Mouse (Mus musculus) granulocyte monocyte progenitor cell, adult 5-6 weeks (primary cell): ENCODE data around the gene Ccl8. TPM values are rescaled to one million over a fixed set of nuclear protein-coding genes. Genes with fewer than 3 reads are reported as not detected.

Experiments
- ATAC-seq: replicated peaks from 2 replicates; pipeline ENCODE4 v1.8.0; 2016; ENCODE audit warnings: mild to moderate bottlenecking, moderate TSS enrichment, inconsistent platforms; ENCODE audit not compliant: poor library complexity, severe bottlenecking
- total RNA-seq, 2 experiments: library from RNA; stranded (forward) in 1 of 2; stranded (reverse) in 1 of 2; fragments of 200-712, 200-1000 nt in 1 of 2; fragments of >200 nt in 1 of 2; fragmentation: Nextera tagmentation in 1 of 2; gene quantifications; 2 replicates each; pipeline ENCODE4 v1.2.3; 2014 to 2017

Gene Ccl8
- total RNA-seq (2014; fragmentation: Nextera tagmentation), result not detected in 2 replicates
- not detected in 2 replicates for total RNA-seq (2017)

DNA sequence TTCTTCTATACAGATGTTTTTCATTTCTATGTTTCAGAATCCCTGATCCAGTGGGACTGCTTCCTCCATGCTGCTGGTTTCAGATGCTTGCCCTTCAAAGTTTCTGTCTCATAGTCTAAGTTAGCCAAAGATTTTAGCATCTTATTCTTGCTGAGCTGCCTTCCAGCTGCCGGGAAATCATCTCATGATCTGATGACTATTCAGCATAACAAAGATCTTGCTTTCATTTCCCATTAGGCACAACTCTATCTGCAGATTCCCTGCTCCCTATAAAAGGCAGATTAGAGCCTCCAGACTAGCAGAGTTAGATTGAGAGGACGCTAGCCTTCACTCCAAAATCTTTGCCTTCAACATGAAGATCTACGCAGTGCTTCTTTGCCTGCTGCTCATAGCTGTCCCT is at the start of gene Ccl8:
Gene Ccl8, plus strand, starts transcription at position 301 of the 400 bp plus-strand sequence.
- no peak for ATAC-seq

DNA sequence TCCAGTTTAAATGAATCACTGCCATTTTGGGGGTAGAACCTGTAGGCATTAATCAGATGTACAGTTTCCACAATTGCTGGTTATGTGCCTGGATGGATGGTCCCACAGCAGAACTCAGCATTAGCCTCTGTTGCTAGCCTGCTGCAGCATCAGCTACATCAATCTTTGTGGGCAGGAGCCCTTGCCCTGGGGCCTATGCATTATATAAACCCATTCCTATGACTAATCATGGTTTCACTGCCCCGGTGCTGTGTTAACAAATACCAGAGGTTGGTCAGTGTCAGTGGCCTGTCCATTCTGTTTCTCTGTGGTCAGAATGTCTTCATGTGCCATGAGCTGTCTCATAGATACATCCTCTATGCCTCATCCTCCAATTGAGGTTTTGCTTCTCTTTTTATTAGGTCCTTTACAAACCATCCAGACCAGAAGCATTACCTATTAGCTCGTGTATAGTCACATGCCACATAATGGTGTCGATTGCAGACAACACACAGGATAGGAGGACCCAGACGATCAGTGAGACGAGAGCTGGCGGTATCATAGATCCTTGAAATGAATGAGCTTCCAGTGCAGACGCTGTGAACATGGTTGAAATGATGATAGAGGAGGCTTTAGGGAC is 47.9 kb upstream of the Ccl8 start:
- ATAC-seq, result no peak

GRCm38 (mm10) chr11:82071076-82071475 is 43.9 kb upstream of the Ccl8 start:
- no peak for ATAC-seq

DNA sequence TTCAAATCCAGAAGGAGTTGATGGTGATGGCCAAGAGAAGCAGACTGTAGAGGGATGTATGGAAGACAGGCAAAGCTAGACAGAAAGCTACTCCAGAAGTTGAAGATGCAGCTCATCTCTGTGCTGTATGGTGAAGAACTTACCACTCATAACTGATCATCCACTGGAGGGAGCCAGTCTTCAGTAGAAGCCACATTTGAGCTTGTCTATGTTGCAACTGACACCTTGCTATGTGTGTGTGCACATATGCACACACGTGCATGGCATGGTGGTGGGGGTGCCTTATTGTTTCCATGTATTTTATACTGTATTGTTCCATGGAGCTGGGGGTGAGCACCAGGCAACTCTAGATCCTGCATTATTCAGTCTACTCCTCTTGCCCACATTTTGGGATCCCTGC is 42.6 kb upstream of the Ccl8 start:
- peak; percentile 62 for ATAC-seq

GRCm38 (mm10) chr11:82072984-82073383 is 42.0 kb upstream of the Ccl8 start:
- ATAC-seq, result peak; percentile 53; the same call in 1 of the 2 replicates

GRCm38 (mm10) chr11:82073686-82074085 is 41.3 kb upstream of the Ccl8 start:
- no peak for ATAC-seq

GRCm38 (mm10) chr11:82077031-82077430 is 38.0 kb upstream of the Ccl8 start:
- no peak for ATAC-seq

DNA sequence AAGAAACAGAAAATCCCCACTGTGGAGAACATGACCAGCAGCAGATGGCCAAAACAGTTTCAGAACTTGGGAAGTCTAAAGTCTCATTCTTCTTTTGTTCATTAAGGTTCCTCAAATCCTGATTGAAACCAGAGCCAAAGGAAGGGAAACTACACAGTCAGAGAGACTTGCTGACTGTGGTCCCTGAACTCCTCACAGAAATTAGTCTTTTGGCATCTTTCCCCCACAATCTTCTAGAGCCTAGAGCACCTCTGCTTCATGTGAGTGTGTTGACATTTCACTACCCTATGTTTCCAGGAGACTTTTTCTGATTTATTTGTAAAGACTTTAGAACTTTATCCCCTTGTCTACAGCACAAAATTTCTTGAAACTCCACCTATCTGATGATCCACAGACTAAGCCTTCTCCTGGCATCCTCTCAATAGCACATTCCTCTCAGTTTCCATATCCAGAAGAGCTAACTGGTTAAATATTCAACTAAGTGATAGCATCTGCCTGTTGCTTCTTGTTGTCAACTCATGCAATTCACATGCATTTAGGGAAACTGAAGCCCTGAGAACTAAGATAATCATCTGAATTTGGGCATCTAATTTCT is 36.8 kb upstream of the Ccl8 start:
- peak; percentile 37; the same call in 1 of the 2 replicates for ATAC-seq

GRCm38 (mm10) chr11:82080865-82081264 is 34.1 kb upstream of the Ccl8 start:
- no peak for ATAC-seq

- ATAC-seq, result no peak
Measured at GRCm38 (mm10) chr11:82084360-82084759, 30.6 kb upstream of the Ccl8 start.

DNA sequence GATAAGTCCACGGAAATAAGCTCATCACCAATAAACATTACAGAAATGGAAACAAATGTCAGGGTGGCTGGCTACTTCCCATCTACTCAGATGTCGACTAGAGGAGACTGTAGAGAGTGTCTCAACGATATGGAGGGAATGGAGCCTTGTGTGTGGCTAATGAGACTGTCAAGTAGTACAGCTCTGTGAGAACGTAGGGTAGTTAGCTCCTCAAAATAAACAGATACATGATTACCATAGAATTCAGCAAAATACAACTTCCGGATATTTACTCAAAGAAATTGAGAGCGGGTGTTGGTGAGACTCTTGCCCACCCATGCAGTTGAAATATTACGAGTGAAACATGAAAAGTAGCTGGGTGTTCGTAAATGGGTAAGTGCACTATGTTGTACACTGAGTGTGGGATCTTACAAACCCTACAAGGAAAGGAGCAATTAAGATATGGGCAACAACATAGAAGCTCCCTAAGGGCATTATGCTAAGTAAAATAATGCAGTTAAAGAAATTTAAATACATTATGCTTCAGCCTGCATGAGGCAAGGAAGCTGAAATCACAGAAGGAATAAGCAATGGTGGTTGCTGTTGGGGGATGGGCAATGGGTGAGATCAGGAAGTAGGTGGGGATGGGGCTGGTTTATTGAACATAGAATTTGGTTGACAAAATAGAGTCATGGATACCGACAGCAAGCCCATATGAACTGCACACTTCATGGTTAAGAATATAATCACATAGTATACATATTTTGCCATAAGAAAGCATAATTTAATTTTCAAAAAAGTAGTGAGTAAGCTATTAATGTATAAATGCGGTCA is 15.3 kb upstream of the Ccl8 start:
- no peak for ATAC-seq

GRCm38 (mm10) chr11:82101087-82101486 is 13.9 kb upstream of the Ccl8 start:
- peak; percentile 83 for ATAC-seq

DNA sequence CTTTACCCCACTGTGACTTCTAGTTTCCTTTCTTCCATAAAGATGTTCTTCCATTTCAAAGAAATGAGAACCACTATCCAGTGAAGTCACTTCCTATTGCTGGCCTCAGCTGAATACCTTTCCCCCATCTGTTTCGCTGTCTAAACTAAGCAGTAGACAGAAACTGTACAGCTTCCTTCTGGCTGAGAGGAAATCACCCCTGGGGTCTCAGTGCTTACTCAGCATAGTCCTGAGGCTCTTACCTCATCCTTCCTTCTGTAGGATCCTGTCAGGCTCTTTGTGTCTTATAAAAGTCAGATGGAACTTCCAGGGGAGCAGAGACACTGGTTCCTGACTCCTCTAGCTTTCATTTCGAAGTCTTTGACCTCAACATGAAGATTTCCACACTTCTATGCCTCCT is 13.5 kb upstream of the Ccl8 start, which contains the start of gene Ccl12:
Gene Ccl12, plus strand, starts transcription at position 317 of the 400 bp plus-strand sequence.
- ATAC-seq, result peak; percentile 91

- no peak for ATAC-seq
Measured at GRCm38 (mm10) chr11:82109611-82110010, 5.4 kb upstream of the Ccl8 start.

GRCm38 (mm10) chr11:82110372-82111248 is 4.4 kb upstream of the Ccl8 start:
- no peak for ATAC-seq

DNA sequence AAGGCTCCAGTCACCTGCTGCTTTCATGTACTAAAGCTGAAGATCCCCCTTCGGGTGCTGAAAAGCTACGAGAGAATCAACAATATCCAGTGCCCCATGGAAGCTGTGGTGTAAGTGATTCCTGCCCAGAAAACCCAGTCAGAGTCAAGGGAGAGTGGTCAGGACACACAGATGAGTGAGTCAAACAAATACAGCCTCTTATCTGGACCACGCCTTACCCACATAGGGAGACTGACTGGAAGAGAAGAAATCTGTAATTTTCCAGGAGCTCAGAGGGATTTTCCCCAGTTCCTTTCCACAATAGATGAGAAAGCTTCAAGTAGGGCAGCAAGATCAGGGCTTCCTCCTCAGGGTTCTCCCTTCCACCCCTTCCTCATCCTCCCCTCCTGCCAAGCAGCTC is 1.1 kb downstream of the Ccl8 start:
- ATAC-seq, result no peak

- no peak for ATAC-seq
Measured at GRCm38 (mm10) chr11:82132977-82133376, 18.0 kb downstream of the Ccl8 start.

DNA sequence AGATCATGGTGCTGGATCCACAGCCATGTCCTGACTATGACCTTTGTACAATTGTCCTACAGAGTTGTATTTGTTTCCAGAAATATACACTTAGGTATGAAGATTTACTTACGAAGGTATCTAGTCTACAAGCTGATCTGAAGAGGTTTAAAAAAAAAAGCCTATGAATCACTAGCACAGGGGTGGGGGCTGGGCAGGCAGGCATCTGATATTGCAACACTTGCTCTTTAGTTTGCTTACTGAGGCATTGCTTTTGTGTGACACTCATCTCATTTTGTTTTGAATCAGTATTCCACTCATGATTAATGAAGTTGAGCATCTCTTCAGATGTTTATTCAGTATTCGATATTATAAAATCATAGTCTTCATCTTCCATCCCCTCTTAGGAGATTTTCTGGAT is 21.2 kb downstream of the Ccl8 start:
- no peak for ATAC-seq

DNA sequence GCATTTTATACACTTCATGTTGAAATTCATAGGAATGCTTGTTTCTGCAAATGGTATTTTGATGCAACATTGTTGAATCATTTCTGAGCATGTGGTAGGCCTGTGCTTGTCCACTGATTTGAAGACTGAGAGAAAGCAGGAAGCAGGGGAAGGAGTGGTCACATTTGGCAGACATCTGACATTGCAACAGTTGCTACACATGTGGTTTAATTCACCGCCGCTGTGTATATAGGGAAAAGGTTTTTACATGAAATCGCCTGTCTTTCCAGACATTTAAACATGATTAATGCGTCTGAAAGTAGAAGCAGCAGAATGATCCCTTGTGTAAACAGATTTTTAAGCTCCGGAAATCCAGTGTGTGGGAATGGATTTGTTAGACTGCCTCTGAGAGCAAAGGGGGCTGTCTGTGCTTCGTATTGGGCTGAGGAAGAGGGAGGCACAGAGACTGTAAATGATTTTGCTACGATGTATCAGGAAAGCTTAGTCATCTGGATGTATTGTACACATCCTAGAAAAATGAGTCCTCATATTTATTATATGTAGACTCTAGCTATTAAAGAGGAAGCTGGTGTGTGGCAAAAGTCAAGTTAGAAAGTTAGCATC is 24.6 kb downstream of the Ccl8 start:
- peak; percentile 97 for ATAC-seq

GRCm38 (mm10) chr11:82159126-82159525 is 44.1 kb downstream of the Ccl8 start:
- no peak for ATAC-seq
